ENCODE assay signal across 8 mouse cellular contexts in genomic region chr5:46347368-46348083, GRCm38 (mm10).
DNase-seq lines count a peak whose midpoint lies in the region; ATAC-seq and TF ChIP-seq lines count a peak whose summit lies in the region.

No protein-coding gene starts in this region.

- intact Hi-C loops in gastrocnemius, postnatal 14 days (cut with DNase I; ENCODE audit: low total_unique reads) = loop anchor here (5.0 to 10.0 kb wide), 2 partner anchors 590 to 873 kb away; no protein-coding TSS in a partner anchor
- intact Hi-C loops in left cerebral cortex, adult 2 months (cut with DNase I) = loop anchor here (1.0 to 5.0 kb wide), 5 partner anchors 490 to 870 kb away; partner anchors contain the start of genes Lcorl and Ncapg

- peak overlapping the region; percentile 28; the same call in 1 of the 2 replicates for H3K4me3 ChIP-seq in left cerebral cortex, adult 2 months

- TF ChIP-seq CTCF in left cerebral cortex, adult 2 months (IDR thresholded peaks at IDR 0.05) = peak; percentile 94

- peak; percentile 72 to 85 for DNase-seq in cerebellum, postnatal 4 days (ENCODE audit: low spot score in 2 of 2)
- peak; percentile 51 for DNase-seq in gastrocnemius, postnatal 14 days
- peak; percentile 65 for DNase-seq in induced T-regulatory cell, adult 2 months (ENCODE audit: low read depth)
- DNase-seq in left cerebral cortex, adult 2 months (ENCODE audit: extremely low spot score in 1 of 2, low spot score in 2 of 2) = peak; percentile 82 to 84
- DNase-seq in mesoderm, embryonic 11.5 days (ENCODE audit: low read depth, low spot score) = peak; percentile 89
- DNase-seq in right cerebral cortex, postnatal 36 days (ENCODE audit: low spot score in 2 of 2) = peak; percentile 58 to 59

- no peak overlapping the region for H3K27ac ChIP-seq in left cerebral cortex, adult 2 months

- ATAC-seq in activated CD4-positive, CD25-positive, alpha-beta regulatory T cell, adult 4 months = peak; percentile 46
- no peak for ATAC-seq in erythroblast, adult 5-6 weeks (replicated peaks; ENCODE audit: low FRiP score, poor library complexity, severe bottlenecking)
